Mouse (Mus musculus): ENCODE data around the gene Ttc41. TPM values are rescaled to one million over a fixed set of nuclear protein-coding genes. Genes with fewer than 3 reads are reported as not detected.
A peak's percentile ranks its signal among the peaks of the same experiment; 100 is the strongest.

The Ttc41 gene
- polyA plus RNA-seq, 1 experiment from 2014 or later, result 3.7 TPM

- Histone ChIP-seq H3K9me3 (ENCODE audit: control insufficient read depth, low read length) (no peaks in the 10 kb centered on the region), H3K27ac (ENCODE audit: low read depth) (0 out of 2 replicates have a peak overlapping the region, but pooled peaks have one; percentile 38), H3K4me2 (ENCODE audit: low read length) (peak overlapping the region; percentile 65), H3K27me3 (replicated peaks; ENCODE audit: control insufficient read depth, insufficient read depth, low read length) (no peaks in the 10 kb centered on the region), H3K36me3 (ENCODE audit: control insufficient read depth, insufficient read depth, low read length) (no peaks in the 10 kb centered on the region), H3K4me3 (ENCODE audit: low read depth, low read length) (peak overlapping the region; percentile 44), H3K4me1 (replicated peaks; ENCODE audit: control insufficient read depth, insufficient read depth, low read length) (0 out of 2 replicates have a peak, but pooled peaks cover 9% of the 10 kb centered on the region), H3K9ac (ENCODE audit: low read length) (peak overlapping the region; percentile 65)
- WGBS, result 16% methylated on average over 22 of the region's 22 CpGs
- ATAC-seq (replicated peaks; ENCODE audit: low FRiP score, low TSS enrichment, low read depth), result peak; percentile 59; the same call in 1 of the 2 replicates
- peak; percentile 96 for DNase-seq (ENCODE audit: low spot score)
Observed at GRCm38 (mm10) chr10:86730823-86731499, 25.4 kb downstream of the Ttc41 start.

GRCm38 (mm10) chr10:86731500-86731863 lies 25.9 kb downstream of the Ttc41 start:
- H3K9me3 ChIP-seq (ENCODE audit: control insufficient read depth, low read length), result no peaks in the 10 kb centered on the region
- no peak overlapping the region for H3K9ac ChIP-seq (ENCODE audit: low read length)
- ATAC-seq (replicated peaks; ENCODE audit: low FRiP score, low TSS enrichment, low read depth) (no peak), DNase-seq (ENCODE audit: low spot score) (no peak)
- H3K27me3 ChIP-seq (replicated peaks; ENCODE audit: control insufficient read depth, insufficient read depth, low read length), result no peaks in the 10 kb centered on the region
- H3K27ac ChIP-seq (ENCODE audit: low read depth), result no peak overlapping the region
- peak overlapping the region; percentile 44; the same call in 1 of the 2 replicates for H3K4me3 ChIP-seq (ENCODE audit: low read depth, low read length)
- no peaks in the 10 kb centered on the region for H3K36me3 ChIP-seq (ENCODE audit: control insufficient read depth, insufficient read depth, low read length)
- no peak overlapping the region for H3K4me2 ChIP-seq (ENCODE audit: low read length)
- 0 out of 2 replicates have a peak, but pooled peaks cover 9% of the 10 kb centered on the region for H3K4me1 ChIP-seq (replicated peaks; ENCODE audit: control insufficient read depth, insufficient read depth, low read length)
- 64% methylated on average over 2 of the region's 2 CpGs for WGBS

DNA sequence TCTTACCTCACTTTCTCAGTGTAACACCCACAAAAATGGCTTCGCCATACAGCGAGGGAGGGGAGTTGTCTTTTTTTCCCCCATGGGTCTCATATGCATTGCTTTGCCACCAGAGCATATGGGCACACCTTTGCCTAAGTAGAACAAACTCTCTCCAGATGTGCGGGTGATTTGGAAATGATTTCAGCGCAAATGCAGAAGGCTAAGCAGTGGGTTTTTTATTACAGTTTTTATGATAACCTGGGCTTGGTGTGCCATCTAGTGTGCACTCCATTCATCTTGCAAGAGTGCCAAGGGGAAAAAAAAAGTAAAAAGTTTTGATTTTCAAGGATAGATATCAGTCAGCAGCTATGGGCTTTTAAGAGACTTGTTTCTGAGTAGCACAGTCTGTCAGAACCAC lies 29.4 kb downstream of the Ttc41 start:
- peak; percentile 43 for DNase-seq (ENCODE audit: low spot score)

DNA sequence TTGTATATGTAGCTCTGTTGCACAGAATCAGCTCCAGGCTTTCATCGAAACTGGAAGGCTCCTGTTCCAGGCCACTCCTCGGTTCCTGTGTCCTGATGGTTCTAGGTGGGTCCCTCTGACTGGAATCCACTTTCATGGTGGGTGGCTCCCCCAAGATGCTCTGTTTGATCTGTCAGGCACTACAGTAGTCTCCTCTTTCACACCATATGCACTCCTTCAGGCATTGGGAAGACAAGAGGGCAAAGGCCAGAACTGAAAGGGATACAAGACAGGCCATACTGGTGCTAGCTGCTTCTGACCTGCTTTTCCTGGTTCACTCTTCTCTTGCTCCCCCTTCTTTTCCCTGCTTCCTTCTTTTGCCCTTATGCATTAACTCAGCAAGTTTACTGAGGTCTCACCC lies 37.3 kb downstream of the Ttc41 start:
- H3K9me3 ChIP-seq (ENCODE audit: control insufficient read depth, low read length), result no peaks in the 10 kb centered on the region
- no peak overlapping the region for H3K9ac ChIP-seq (ENCODE audit: low read length)
- no peak overlapping the region for H3K4me2 ChIP-seq (ENCODE audit: low read length)
- no peak overlapping the region for H3K4me3 ChIP-seq (ENCODE audit: low read depth, low read length)
- H3K36me3 ChIP-seq (ENCODE audit: control insufficient read depth, insufficient read depth, low read length), result no peaks in the 10 kb centered on the region
- DNase-seq (ENCODE audit: low spot score), result peak; percentile 24
- H3K4me1 ChIP-seq (replicated peaks; ENCODE audit: control insufficient read depth, insufficient read depth, low read length), result no peaks in the 10 kb centered on the region
- no peak overlapping the region for H3K27ac ChIP-seq (ENCODE audit: low read depth)
- 91% methylated on average over 2 of the region's 2 CpGs for WGBS
- H3K27me3 ChIP-seq (replicated peaks; ENCODE audit: control insufficient read depth, insufficient read depth, low read length), result no peaks in the 10 kb centered on the region
- ATAC-seq (replicated peaks; ENCODE audit: low FRiP score, low TSS enrichment, low read depth), result no peak

More for the DNA sequence above, 29.4 kb downstream of the Ttc41 start:
- WGBS, result 77% methylated on average over 4 of the region's 4 CpGs
- ATAC-seq (replicated peaks; ENCODE audit: low FRiP score, low TSS enrichment, low read depth), result no peak
- Histone ChIP-seq H3K4me1 (replicated peaks; ENCODE audit: control insufficient read depth, insufficient read depth, low read length) (no peaks in the 10 kb centered on the region), H3K4me3 (ENCODE audit: low read depth, low read length) (no peak overlapping the region), H3K27me3 (replicated peaks; ENCODE audit: control insufficient read depth, insufficient read depth, low read length) (no peaks in the 10 kb centered on the region), H3K4me2 (ENCODE audit: low read length) (no peak overlapping the region), H3K9ac (ENCODE audit: low read length) (no peak overlapping the region), H3K27ac (ENCODE audit: low read depth) (no peak overlapping the region), H3K36me3 (ENCODE audit: control insufficient read depth, insufficient read depth, low read length) (no peaks in the 10 kb centered on the region), H3K9me3 (ENCODE audit: control insufficient read depth, low read length) (no peaks in the 10 kb centered on the region)

DNA sequence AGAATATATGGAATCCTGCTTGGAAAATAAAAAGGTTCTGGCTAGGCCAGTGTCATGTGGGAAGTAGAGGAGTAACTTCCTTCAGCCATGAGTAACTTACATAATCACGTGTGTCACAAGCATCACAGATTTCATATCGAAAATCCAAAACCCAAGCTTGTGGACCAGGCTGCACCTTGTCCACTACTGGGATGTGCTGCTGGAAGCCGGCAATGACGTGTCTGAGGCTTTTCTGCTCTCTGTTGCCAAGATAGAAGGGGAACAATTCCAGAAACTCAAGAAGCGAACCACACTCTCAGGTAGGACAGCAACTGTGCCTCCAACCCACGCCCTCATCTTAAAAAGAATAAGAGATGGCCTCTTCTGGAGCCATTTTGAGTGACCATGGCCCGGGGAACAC lies 38.7 kb downstream of the Ttc41 start:
- Histone ChIP-seq H3K9ac (ENCODE audit: low read length) (no peak overlapping the region), H3K27ac (ENCODE audit: low read depth) (no peak overlapping the region), H3K36me3 (ENCODE audit: control insufficient read depth, insufficient read depth, low read length) (no peaks in the 10 kb centered on the region), H3K4me3 (ENCODE audit: low read depth, low read length) (no peak overlapping the region), H3K27me3 (replicated peaks; ENCODE audit: control insufficient read depth, insufficient read depth, low read length) (no peaks in the 10 kb centered on the region), H3K4me1 (replicated peaks; ENCODE audit: control insufficient read depth, insufficient read depth, low read length) (no peaks in the 10 kb centered on the region), H3K4me2 (ENCODE audit: low read length) (no peak overlapping the region), H3K9me3 (ENCODE audit: control insufficient read depth, low read length) (no peaks in the 10 kb centered on the region)
- no peak for ATAC-seq (replicated peaks; ENCODE audit: low FRiP score, low TSS enrichment, low read depth)
- peak; percentile 31 for DNase-seq (ENCODE audit: low spot score)
- 84% methylated on average over 7 of the region's 7 CpGs for WGBS

DNA sequence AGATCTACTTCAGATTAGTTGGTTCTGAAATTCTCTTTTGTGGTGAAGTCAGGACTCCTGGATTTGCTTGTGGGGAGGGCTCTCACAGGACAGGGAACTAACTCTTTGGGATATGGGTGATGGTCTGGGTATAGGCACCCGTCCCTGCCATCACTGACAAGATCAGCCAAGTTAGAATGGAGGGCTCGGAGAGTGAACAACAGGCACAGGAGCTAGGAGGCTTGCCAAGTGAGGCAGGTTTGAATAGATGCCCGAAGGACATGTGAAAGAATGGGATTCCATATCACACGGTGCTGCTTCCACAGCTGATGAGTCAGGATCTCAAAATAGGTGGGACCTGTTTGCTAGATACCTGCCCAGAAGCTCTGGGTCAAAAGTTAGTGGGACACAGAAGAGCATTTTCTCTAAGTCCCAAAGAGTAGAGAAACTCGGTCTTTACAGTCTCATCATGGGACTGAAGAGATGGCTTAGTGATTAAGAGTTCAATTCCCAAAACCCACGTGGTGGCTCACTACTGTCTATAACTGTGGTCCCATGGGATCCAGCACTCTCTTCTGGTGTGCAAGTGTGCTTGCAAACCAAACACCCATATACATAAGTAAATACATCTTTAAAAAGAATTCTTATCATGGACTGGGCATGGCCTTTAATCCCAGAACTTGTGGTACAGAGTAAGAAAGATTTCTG lies 50.3 kb downstream of the Ttc41 start:
- no peaks in the 10 kb centered on the region for H3K36me3 ChIP-seq (ENCODE audit: control insufficient read depth, insufficient read depth, low read length)
- no peak overlapping the region for H3K4me2 ChIP-seq (ENCODE audit: low read length)
- H3K9ac ChIP-seq (ENCODE audit: low read length), result no peak overlapping the region
- H3K4me3 ChIP-seq (ENCODE audit: low read depth, low read length), result no peak overlapping the region
- no peaks in the 10 kb centered on the region for H3K27me3 ChIP-seq (replicated peaks; ENCODE audit: control insufficient read depth, insufficient read depth, low read length)
- no peak overlapping the region for H3K27ac ChIP-seq (ENCODE audit: low read depth)
- 81% methylated on average over 6 of the region's 6 CpGs for WGBS
- no peaks in the 10 kb centered on the region for H3K4me1 ChIP-seq (replicated peaks; ENCODE audit: control insufficient read depth, insufficient read depth, low read length)
- ATAC-seq (replicated peaks; ENCODE audit: low FRiP score, low TSS enrichment, low read depth) (no peak), DNase-seq (ENCODE audit: low spot score) (peak; percentile 37)
- no peaks in the 10 kb centered on the region for H3K9me3 ChIP-seq (ENCODE audit: control insufficient read depth, low read length)

DNA sequence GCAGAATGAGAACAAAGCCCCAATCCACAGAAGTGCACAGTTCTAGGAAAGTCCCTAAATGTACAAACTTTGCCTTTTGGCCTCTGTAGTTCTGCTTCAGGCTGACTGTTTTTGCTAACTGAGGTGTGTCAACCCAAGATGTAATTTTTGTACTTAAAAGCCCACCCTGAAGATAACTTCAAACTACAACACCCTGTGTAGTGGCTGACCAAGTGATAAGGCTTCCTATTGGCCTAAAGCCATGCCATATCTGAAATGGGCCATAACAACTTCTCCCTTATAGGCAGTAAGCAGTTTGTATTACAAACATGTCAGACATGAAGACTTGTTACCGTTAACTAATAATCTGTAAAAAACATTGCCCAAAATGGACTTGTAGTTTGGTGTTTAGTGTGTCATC lies 52.1 kb downstream of the Ttc41 start:
- Histone ChIP-seq H3K9me3 (ENCODE audit: control insufficient read depth, low read length) (no peaks in the 10 kb centered on the region), H3K4me3 (ENCODE audit: low read depth, low read length) (no peak overlapping the region), H3K36me3 (ENCODE audit: control insufficient read depth, insufficient read depth, low read length) (no peaks in the 10 kb centered on the region), H3K4me1 (replicated peaks; ENCODE audit: control insufficient read depth, insufficient read depth, low read length) (no peaks in the 10 kb centered on the region), H3K4me2 (ENCODE audit: low read length) (no peak overlapping the region), H3K27ac (ENCODE audit: low read depth) (no peak overlapping the region), H3K9ac (ENCODE audit: low read length) (no peak overlapping the region), H3K27me3 (replicated peaks; ENCODE audit: control insufficient read depth, insufficient read depth, low read length) (no peaks in the 10 kb centered on the region)
- WGBS, result 93% methylated on average over 1 of the region's 1 CpGs
- ATAC-seq (replicated peaks; ENCODE audit: low FRiP score, low TSS enrichment, low read depth), result no peak
- DNase-seq (ENCODE audit: low spot score), result peak; percentile 28

GRCm38 (mm10) chr10:86758211-86758610 lies 52.6 kb downstream of the Ttc41 start:
- H3K4me3 ChIP-seq (ENCODE audit: low read depth, low read length), result no peak overlapping the region
- 0 out of 2 replicates have a peak, but pooled peaks cover 2% of the 10 kb centered on the region for H3K9me3 ChIP-seq (ENCODE audit: control insufficient read depth, low read length)
- no peak overlapping the region for H3K9ac ChIP-seq (ENCODE audit: low read length)
- H3K4me2 ChIP-seq (ENCODE audit: low read length), result no peak overlapping the region
- no peaks in the 10 kb centered on the region for H3K36me3 ChIP-seq (ENCODE audit: control insufficient read depth, insufficient read depth, low read length)
- 90% methylated on average over 6 of the region's 6 CpGs for WGBS
- no peaks in the 10 kb centered on the region for H3K27me3 ChIP-seq (replicated peaks; ENCODE audit: control insufficient read depth, insufficient read depth, low read length)
- no peak for ATAC-seq (replicated peaks; ENCODE audit: low FRiP score, low TSS enrichment, low read depth)
- no peak overlapping the region for H3K27ac ChIP-seq (ENCODE audit: low read depth)
- peak; percentile 7 for DNase-seq (ENCODE audit: low spot score)
- H3K4me1 ChIP-seq (replicated peaks; ENCODE audit: control insufficient read depth, insufficient read depth, low read length), result no peaks in the 10 kb centered on the region

Data from intestine, embryonic 14.5 days (tissue).